Mouse (Mus musculus) CH12.LX (cell line): ENCODE data around the gene Fam217b. TPM values are rescaled to one million over a fixed set of nuclear protein-coding genes. Genes with fewer than 3 reads are reported as not detected.

Experiments used
- DNase-seq: peaks from one replicate; pipeline ENCODE4 v3.0.0-alpha.2; 2013; ENCODE audit errors: extremely low read depth
- H3K27ac ChIP-seq: 2 replicates; pipeline ENCODE4 v1.5.1; 2012; ENCODE audit warnings: low read depth, mild to moderate bottlenecking, control low read depth, moderate library complexity; ENCODE audit not compliant: insufficient read depth
- H3K27me3 ChIP-seq: replicated peaks from 2 replicates; pipeline ENCODE3; 2012; ENCODE audit warnings: inconsistent platforms
- H3K36me3 ChIP-seq, 2 experiments: replicated peaks in 1 of 2; 2 replicates each; pipeline versions ENCODE3 to v1.6.1; 2012; ENCODE audit warnings: inconsistent platforms in 1 of 2, low read length in 1 of 2, mild to moderate bottlenecking in 1 of 2, mixed read lengths in 1 of 2, moderate library complexity in 1 of 2; ENCODE audit not compliant: control insufficient read depth in 1 of 2, insufficient read depth in 1 of 2
- H3K4me1 ChIP-seq, 2 experiments: 2 replicates each; pipeline ENCODE4 v1.6.1; 2012; ENCODE audit warnings: inconsistent platforms in 1 of 2, moderate library complexity in 1 of 2; ENCODE audit not compliant: insufficient read depth in 2 of 2, control insufficient read depth in 1 of 2
- H3K4me2 ChIP-seq: 2 replicates; pipeline ENCODE4 v1.6.1; 2012; ENCODE audit warnings: low read depth, mild to moderate bottlenecking, control low read depth; ENCODE audit not compliant: poor library complexity, insufficient read depth, severe bottlenecking
- H3K4me3 ChIP-seq, 3 experiments: fragments of 150-350 bp in 1 of 3; sonication (generic) in 1 of 3; replicated peaks in 1 of 3; 2 replicates each; pipeline versions ENCODE3 to v1.5.1; 2011 to 2012; ENCODE audit warnings: low read depth in 2 of 3, low read length in 2 of 3, mild to moderate bottlenecking in 2 of 3, moderate library complexity in 2 of 3, control low read depth in 1 of 3, improper control_type of control experiment in 1 of 3, inconsistent platforms in 1 of 3, mixed read lengths in 1 of 3; ENCODE audit not compliant: poor library complexity in 1 of 3
- H3K79me2 ChIP-seq: replicated peaks from 2 replicates; pipeline ENCODE4 v1.6.1; 2012; ENCODE audit warnings: mild to moderate bottlenecking, moderate library complexity; ENCODE audit not compliant: control insufficient read depth, poor library complexity, insufficient read depth, severe bottlenecking; ENCODE audit errors: extremely low read depth
- H3K9ac ChIP-seq: 2 replicates; pipeline ENCODE4 v1.6.1; 2012; ENCODE audit warnings: low read depth, mild to moderate bottlenecking, control low read depth, moderate library complexity; ENCODE audit not compliant: insufficient read depth
- H3K9me3 ChIP-seq: replicated peaks from 2 replicates; pipeline ENCODE3; 2012; ENCODE audit warnings: low read length, inconsistent platforms, mixed read lengths
- CTCF ChIP-seq, 2 experiments: IDR thresholded peaks in 1 of 2; conservative IDR thresholded peaks in 1 of 2; 2 replicates each; pipeline ENCODE4 v1.5.1; 2011 to 2012; ENCODE audit warnings: low read depth in 2 of 2, low read length in 2 of 2, improper control_type of control experiment in 1 of 2, inconsistent platforms in 1 of 2, mild to moderate bottlenecking in 1 of 2, moderate library complexity in 1 of 2
- ELF1 ChIP-seq: IDR thresholded peaks from 2 replicates; pipeline ENCODE4 v1.6.1; 2014; ENCODE audit warnings: low read depth, mild to moderate bottlenecking, inconsistent platforms, low read length, improper control_type of control experiment
- EP300 ChIP-seq: IDR thresholded peaks from 2 replicates; pipeline ENCODE4 v1.6.1; 2011; ENCODE audit warnings: low read length, improper control_type of control experiment
- ETS1 ChIP-seq: conservative IDR thresholded peaks from 2 replicates; pipeline ENCODE4 v1.6.1; 2012; ENCODE audit warnings: low read depth, mild to moderate bottlenecking, inconsistent platforms, low read length, improper control_type of control experiment, moderate library complexity
- HCFC1 ChIP-seq: IDR thresholded peaks from 2 replicates; pipeline ENCODE4 v1.6.1; 2012; ENCODE audit warnings: low read depth, mild to moderate bottlenecking, inconsistent platforms, low read length, improper control_type of control experiment
- IRF4 ChIP-seq: IDR thresholded peaks from 2 replicates; pipeline ENCODE4 v1.6.1; 2014; ENCODE audit warnings: low read depth, mild to moderate bottlenecking, inconsistent platforms, low read length, improper control_type of control experiment
- JUND ChIP-seq: conservative IDR thresholded peaks from 2 replicates; pipeline ENCODE4 v1.6.1; 2011; ENCODE audit warnings: low read depth, low read length, improper control_type of control experiment
- MAFK ChIP-seq: IDR thresholded peaks from 2 replicates; pipeline ENCODE4 v1.6.1; 2011; ENCODE audit warnings: low read length, improper control_type of control experiment; ENCODE audit not compliant: insufficient replicate concordance
- MAX ChIP-seq: IDR thresholded peaks from 2 replicates; pipeline ENCODE4 v1.6.1; 2011; ENCODE audit warnings: low read length, improper control_type of control experiment
- MAZ ChIP-seq: IDR thresholded peaks from 2 replicates; pipeline ENCODE4 v1.6.1; 2012; ENCODE audit warnings: low read depth, mild to moderate bottlenecking, inconsistent platforms, low read length, improper control_type of control experiment, moderate library complexity
- MYC ChIP-seq: IDR thresholded peaks from 2 replicates; pipeline ENCODE4 v1.6.1; 2011; ENCODE audit warnings: low read depth, mild to moderate bottlenecking, improper control_type of control experiment, low read length
- NRF1 ChIP-seq: IDR thresholded peaks from 2 replicates; pipeline ENCODE4 v1.6.1; 2014; ENCODE audit warnings: low read depth, mild to moderate bottlenecking, inconsistent platforms, low read length, improper control_type of control experiment, moderate library complexity
- PAX5 ChIP-seq: IDR thresholded peaks from 2 replicates; pipeline ENCODE4 v1.6.1; 2012; ENCODE audit warnings: low read length, inconsistent platforms, mixed read lengths
- RAD21 ChIP-seq: IDR thresholded peaks from 2 replicates; pipeline ENCODE4 v1.6.1; 2011; ENCODE audit warnings: low read depth, mild to moderate bottlenecking, low read length, improper control_type of control experiment, moderate library complexity
- USF2 ChIP-seq: conservative IDR thresholded peaks from 2 replicates; pipeline ENCODE4 v1.6.1; 2011; ENCODE audit warnings: low read depth, low read length, improper control_type of control experiment
- ZC3H11A ChIP-seq: IDR thresholded peaks from 2 replicates; pipeline ENCODE4 v1.6.1; 2012; ENCODE audit warnings: low read depth, mild to moderate bottlenecking, inconsistent platforms, low read length, improper control_type of control experiment
- ZKSCAN1 ChIP-seq: IDR thresholded peaks from 2 replicates; pipeline ENCODE4 v1.6.1; 2012; ENCODE audit warnings: low read depth, inconsistent platforms, low read length, improper control_type of control experiment, borderline replicate concordance
- ZNF384 ChIP-seq: IDR thresholded peaks from 2 replicates; pipeline ENCODE4 v1.6.1; 2012; ENCODE audit warnings: low read depth, low read length, improper control_type of control experiment, inconsistent platforms
- dilution Hi-C: fragments of 300-500 bp; cut with MboI; formaldehyde crosslinking; loops from 2 replicates; pipeline ENCODE4 v1.14.3; 2020; ENCODE audit warnings: low sequenced_read_pairs; ENCODE audit not compliant: extremely low pct_unique_long_range_greater_than_20kb, extremely low pct_ligation_motif_present
- in situ Hi-C: fragments of 300-500 bp; cut with MboI; formaldehyde crosslinking; loops from 3 replicates; pipeline ENCODE4 v1.14.3; 2019; ENCODE audit warnings: low sequenced_read_pairs, low pct_ligation_motif_present, low pct_unique_long_range_greater_than_20kb, mixed read lengths
- polyA plus RNA-seq: library from polyadenylated mRNA; unstranded; fragments of >175 nt; gene quantifications from 2 replicates; pipeline ENCODE4 v1.2.1, GENCODE M21; 2012; ENCODE audit warnings: low read depth; ENCODE audit not compliant: insufficient read length
- total RNA-seq, 2 experiments: library from RNA; depleted of rRNA; stranded (reverse); fragments of 300-350 nt in 1 of 2; fragments of >200 nt in 1 of 2; gene quantifications; 2 replicates each; pipeline ENCODE4 v1.2.3; 2012 to 2014

The Fam217b gene
- total and polyA plus RNA-seq, 3 experiments, result 0.05 to 0.08 TPM; not detected in 1

GRCm38 (mm10) chr2:178437311-178437710, 23.0 kb downstream of the Fam217b start:
- no peak for DNase-seq
- Histone ChIP-seq H3K27ac (no peak overlapping the region), H3K4me3 (no peak overlapping the region), H3K9ac (no peak overlapping the region), H3K4me1 (no peaks in the 10 kb centered on the region), H3K9me3 (no peaks in the 10 kb centered on the region), H3K79me2 (no peaks in the 10 kb centered on the region), H3K4me2 (no peak overlapping the region), H3K27me3 (peaks cover 23% of the 10 kb centered on the region), H3K36me3 (no peaks in the 10 kb centered on the region)
- dilution Hi-C loops, result no loop called here
- in situ Hi-C loops, result no loop called here
- no peak for TF ChIP-seq ZNF384
- no peak for TF ChIP-seq CTCF (conservative IDR thresholded peaks at IDR 0.05 in 1 of 2, IDR thresholded peaks at IDR 0.05 in 1 of 2; ENCODE audit: low read depth in 2 of 2, low read length in 2 of 2)
- TF ChIP-seq ELF1, result no peak
- TF ChIP-seq IRF4, result no peak
- no peak for TF ChIP-seq MAFK
- no peak for TF ChIP-seq JUND

GRCm38 (mm10) chr2:178449386-178449785, 35.1 kb downstream of the Fam217b start:
- Histone ChIP-seq H3K27me3 (peaks cover 5% of the 10 kb centered on the region), H3K4me3 (no peak overlapping the region), H3K36me3 (no peaks in the 10 kb centered on the region), H3K79me2 (no peaks in the 10 kb centered on the region), H3K9ac (no peak overlapping the region), H3K9me3 (no peaks in the 10 kb centered on the region), H3K27ac (no peak overlapping the region), H3K4me2 (no peak overlapping the region), H3K4me1 (no peaks in the 10 kb centered on the region)
- no peak for DNase-seq
- dilution Hi-C loops (no loop called here), in situ Hi-C loops (no loop called here)
- TF ChIP-seq MAFK (no peak), MYC (no peak), RAD21 (no peak), USF2 (no peak), EP300 (no peak), PAX5 (no peak), MAX (no peak), ZKSCAN1 (no peak), CTCF (conservative IDR thresholded peaks at IDR 0.05 in 1 of 2, IDR thresholded peaks at IDR 0.05 in 1 of 2; ENCODE audit: low read depth in 2 of 2, low read length in 2 of 2) (no peak), HCFC1 (no peak), ZC3H11A (no peak), ETS1 (no peak), NRF1 (no peak), MAZ (no peak)
